Mouse (Mus musculus): ENCODE results near the gene Adra2b. TPM values are rescaled to one million over a fixed set of nuclear protein-coding genes. Genes with fewer than 3 reads are reported as not detected.

Gene Adra2b
- 21.7 and 24.0 TPM in 2 replicates for polyA plus RNA-seq (2015; fragmentation: Nextera tagmentation; extraction: Ambion mirVana)

DNA sequence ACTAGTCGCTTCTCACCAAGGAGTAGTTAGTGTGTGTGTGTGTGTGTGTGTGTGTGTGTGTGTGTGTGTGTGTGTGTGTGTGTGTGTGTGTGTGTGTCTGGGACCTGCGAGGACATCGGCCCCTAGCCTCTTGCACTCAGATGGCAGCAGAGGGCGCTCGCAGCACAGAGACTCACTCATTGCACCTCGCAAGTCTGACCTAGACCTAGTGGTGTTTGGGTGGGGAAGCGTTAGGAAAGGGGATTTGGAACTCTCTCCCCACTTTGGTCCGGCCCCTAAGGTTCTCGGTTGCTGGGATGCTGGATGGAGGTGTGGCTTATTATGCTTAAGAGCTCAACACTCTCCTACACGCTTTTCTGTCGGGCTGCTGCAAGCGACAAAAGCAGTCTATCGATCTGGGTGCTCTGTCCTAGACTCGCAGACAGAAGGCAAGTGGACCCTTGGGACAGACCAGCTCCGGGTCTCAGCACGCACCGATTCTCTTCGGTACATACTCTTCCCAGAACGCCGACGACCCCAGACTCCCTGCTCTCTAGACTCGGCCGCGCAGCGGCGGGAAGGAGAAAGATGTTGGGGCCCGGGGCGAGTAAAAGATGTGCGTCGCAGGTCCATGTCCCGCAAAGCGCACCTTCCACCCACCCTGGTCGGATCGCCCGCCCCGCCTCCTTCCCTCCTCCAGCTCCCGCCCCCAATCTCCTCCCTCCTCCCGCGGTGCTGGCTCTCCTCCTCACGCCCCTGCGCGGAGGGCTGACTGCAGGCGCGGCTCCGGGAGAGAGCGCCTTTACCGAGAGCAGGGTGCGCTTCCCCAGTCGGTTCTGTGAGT lies at the start of gene Adra2b:
Gene Adra2b (plus strand): TSS at position 750 of the 823 bp plus-strand sequence.
- ATAC-seq (ENCODE audit: insufficient read depth) = peak; percentile 94
- Histone ChIP-seq H3K4me2 (peak within 1 kb of the TSS; percentile 96), H3K9me3 (replicated peaks) (no peaks in the 10 kb centered on the region), H3K27ac (replicated peaks) (peak within 1 kb of the TSS; percentile 72), H3K36me3 (replicated peaks) (peaks cover 2% of the 10 kb centered on the region; the same call in 1 of the 2 replicates), H3K27me3 (peaks cover 94% of the 10 kb centered on the region), H3K9ac (peak within 1 kb of the TSS; percentile 78), H3K4me3 (replicated peaks) (peak within 1 kb of the TSS; percentile 78), H3K4me1 (replicated peaks) (peaks cover 51% of the 10 kb centered on the region)
- WGBS (ENCODE audit: insufficient replicate concordance) = under 1% methylated on average over 45 of the region's 49 CpGs

- Histone ChIP-seq H3K27ac (replicated peaks) (no peak overlapping the region), H3K9ac (no peak overlapping the region)
- ATAC-seq (ENCODE audit: insufficient read depth) = peak; percentile 47; the same call in 1 of the 2 replicates
Observed at GRCm38 (mm10) chr2:127313878-127314277, 49.1 kb upstream of the Adra2b start.

DNA sequence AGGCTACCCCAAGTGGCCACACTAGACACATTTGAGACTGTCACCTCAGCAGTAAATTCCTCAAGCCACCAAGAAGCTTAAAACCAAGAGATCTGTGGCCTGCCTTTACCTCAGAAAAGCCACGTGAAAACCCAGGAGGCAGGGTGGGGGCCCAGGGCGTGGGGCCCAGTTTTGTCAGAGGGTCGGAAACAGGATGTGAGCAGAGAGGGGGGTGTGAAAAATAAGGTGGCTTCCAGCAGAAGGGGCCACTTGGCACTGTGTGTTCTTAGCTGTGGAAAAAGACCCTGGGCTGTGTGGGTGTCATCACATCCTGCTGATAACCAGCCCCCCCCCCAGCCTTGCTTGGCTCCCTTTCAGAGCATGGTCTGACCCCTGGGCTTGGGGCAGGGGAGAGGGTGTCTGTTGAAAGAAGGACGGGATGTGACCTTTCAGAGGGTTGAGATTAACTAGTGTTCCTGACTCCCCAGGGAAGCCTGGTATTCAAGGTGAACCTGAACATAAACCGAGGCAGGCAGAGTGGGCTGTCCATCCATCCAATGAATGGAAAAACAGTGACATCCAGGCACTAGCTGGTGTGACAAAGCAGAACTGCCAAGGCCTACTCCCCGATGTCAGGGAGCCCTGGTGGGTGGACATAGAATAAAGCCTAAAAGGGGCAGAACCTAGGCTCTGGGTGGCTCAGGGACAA lies 48.4 kb upstream of the Adra2b start:
- Histone ChIP-seq H3K27me3 (no peaks in the 10 kb centered on the region), H3K27ac (replicated peaks) (no peak overlapping the region), H3K4me1 (replicated peaks) (peaks cover 5% of the 10 kb centered on the region; the same call in 1 of the 2 replicates), H3K4me2 (no peak overlapping the region), H3K36me3 (replicated peaks) (no peaks in the 10 kb centered on the region), H3K9me3 (replicated peaks) (no peaks in the 10 kb centered on the region), H3K4me3 (replicated peaks) (no peak overlapping the region), H3K9ac (no peak overlapping the region)
- WGBS (ENCODE audit: insufficient replicate concordance) = 28% methylated on average over 6 of the region's 6 CpGs
- ATAC-seq (ENCODE audit: insufficient read depth) = 0 out of 2 replicates have a peak, but pooled peaks have one; percentile 15

More at GRCm38 (mm10) chr2:127313878-127314277, 49.1 kb upstream of the Adra2b start:
- Histone ChIP-seq H3K4me1 (replicated peaks) (peaks cover 5% of the 10 kb centered on the region; the same call in 1 of the 2 replicates), H3K27me3 (no peaks in the 10 kb centered on the region), H3K9me3 (replicated peaks) (no peaks in the 10 kb centered on the region), H3K36me3 (replicated peaks) (no peaks in the 10 kb centered on the region), H3K4me3 (replicated peaks) (no peak overlapping the region), H3K4me2 (no peak overlapping the region)
- 53% methylated on average over 4 of the region's 4 CpGs for WGBS (ENCODE audit: insufficient replicate concordance)

GRCm38 (mm10) chr2:127315155-127315470 lies 47.9 kb upstream of the Adra2b start:
- Histone ChIP-seq H3K4me1 (replicated peaks) (peaks cover 5% of the 10 kb centered on the region; the same call in 1 of the 2 replicates), H3K27ac (replicated peaks) (no peak overlapping the region), H3K4me3 (replicated peaks) (no peak overlapping the region), H3K9me3 (replicated peaks) (no peaks in the 10 kb centered on the region), H3K36me3 (replicated peaks) (no peaks in the 10 kb centered on the region), H3K9ac (no peak overlapping the region), H3K4me2 (no peak overlapping the region), H3K27me3 (no peaks in the 10 kb centered on the region)
- no peak for ATAC-seq (ENCODE audit: insufficient read depth)
- WGBS (ENCODE audit: insufficient replicate concordance) = 74% methylated on average over 1 of the region's 1 CpGs

- ATAC-seq (ENCODE audit: insufficient read depth) = no peak
- no peak overlapping the region for H3K4me3 ChIP-seq (replicated peaks)
- H3K9ac ChIP-seq = no peak overlapping the region
- WGBS (ENCODE audit: insufficient replicate concordance) = 62% methylated on average over 5 of the region's 5 CpGs
- H3K9me3 ChIP-seq (replicated peaks) = no peaks in the 10 kb centered on the region
- no peak overlapping the region for H3K4me2 ChIP-seq
- H3K27ac ChIP-seq (replicated peaks) = no peak overlapping the region
- no peaks in the 10 kb centered on the region for H3K36me3 ChIP-seq (replicated peaks)
- peaks cover 5% of the 10 kb centered on the region; the same call in 1 of the 2 replicates for H3K4me1 ChIP-seq (replicated peaks)
- H3K27me3 ChIP-seq = no peaks in the 10 kb centered on the region
Observed at GRCm38 (mm10) chr2:127316431-127316830, 46.6 kb upstream of the Adra2b start.

DNA sequence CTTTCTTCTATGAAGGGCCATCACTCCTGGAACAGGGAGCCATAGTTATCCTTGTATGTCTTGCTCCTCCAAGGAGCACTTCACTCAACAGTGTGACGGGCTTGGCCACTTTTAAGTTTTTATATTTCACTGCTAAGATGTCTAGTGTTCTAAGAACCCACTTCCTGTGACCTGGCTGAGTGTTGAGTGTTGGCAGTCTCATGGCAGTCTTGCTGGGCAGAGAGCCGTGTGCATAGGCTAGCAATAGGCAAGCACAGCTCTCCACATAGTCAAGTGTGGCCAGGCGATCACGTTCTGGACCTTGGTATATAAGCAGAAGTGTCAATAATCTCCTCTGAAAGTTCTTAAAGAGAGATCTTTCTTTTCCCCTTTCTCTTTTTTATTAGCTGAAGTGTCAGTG lies 44.9 kb upstream of the Adra2b start:
- H3K4me1 ChIP-seq (replicated peaks) = peaks cover 10% of the 10 kb centered on the region
- no peak overlapping the region for H3K27ac ChIP-seq (replicated peaks)
- 37% methylated on average over 4 of the region's 4 CpGs for whole genome bisulfite sequencing (ENCODE audit: insufficient replicate concordance)
- H3K9me3 ChIP-seq (replicated peaks) = no peaks in the 10 kb centered on the region
- no peak overlapping the region for H3K4me2 ChIP-seq
- no peak for ATAC-seq (ENCODE audit: insufficient read depth)
- H3K27me3 ChIP-seq = no peaks in the 10 kb centered on the region
- no peak overlapping the region for H3K4me3 ChIP-seq (replicated peaks)
- H3K9ac ChIP-seq = no peak overlapping the region
- no peaks in the 10 kb centered on the region for H3K36me3 ChIP-seq (replicated peaks)

GRCm38 (mm10) chr2:127319071-127319470 lies 43.9 kb upstream of the Adra2b start:
- Histone ChIP-seq H3K4me3 (replicated peaks) (no peak overlapping the region), H3K4me1 (replicated peaks) (peaks cover 9% of the 10 kb centered on the region), H3K27me3 (no peaks in the 10 kb centered on the region), H3K4me2 (no peak overlapping the region), H3K9ac (no peak overlapping the region), H3K27ac (replicated peaks) (no peak overlapping the region), H3K36me3 (replicated peaks) (no peaks in the 10 kb centered on the region), H3K9me3 (replicated peaks) (no peaks in the 10 kb centered on the region)
- ATAC-seq (ENCODE audit: insufficient read depth) = no peak
- 24% methylated on average over 4 of the region's 4 CpGs for WGBS (ENCODE audit: insufficient replicate concordance)

GRCm38 (mm10) chr2:127322671-127323285 lies 40.2 kb upstream of the Adra2b start:
- Histone ChIP-seq H3K9me3 (replicated peaks) (no peaks in the 10 kb centered on the region), H3K4me3 (replicated peaks) (no peak overlapping the region), H3K27ac (replicated peaks) (no peak overlapping the region), H3K4me2 (no peak overlapping the region), H3K36me3 (replicated peaks) (no peaks in the 10 kb centered on the region), H3K27me3 (no peaks in the 10 kb centered on the region), H3K9ac (no peak overlapping the region), H3K4me1 (replicated peaks) (peaks cover 4% of the 10 kb centered on the region; the same call in 1 of the 2 replicates)
- ATAC-seq (ENCODE audit: insufficient read depth) = no peak
- whole genome bisulfite sequencing (ENCODE audit: insufficient replicate concordance) = 48% methylated on average over 6 of the region's 6 CpGs

- Histone ChIP-seq H3K36me3 (replicated peaks) (no peaks in the 10 kb centered on the region), H3K9me3 (replicated peaks) (no peaks in the 10 kb centered on the region), H3K4me2 (no peak overlapping the region), H3K4me1 (replicated peaks) (peaks cover 12% of the 10 kb centered on the region), H3K27ac (replicated peaks) (no peak overlapping the region), H3K27me3 (no peaks in the 10 kb centered on the region), H3K9ac (no peak overlapping the region), H3K4me3 (replicated peaks) (no peak overlapping the region)
- ATAC-seq (ENCODE audit: insufficient read depth) = no peak
- 71% methylated on average over 1 of the region's 1 CpGs for WGBS (ENCODE audit: insufficient replicate concordance)
Observed at GRCm38 (mm10) chr2:127323667-127324066, 39.3 kb upstream of the Adra2b start.

DNA sequence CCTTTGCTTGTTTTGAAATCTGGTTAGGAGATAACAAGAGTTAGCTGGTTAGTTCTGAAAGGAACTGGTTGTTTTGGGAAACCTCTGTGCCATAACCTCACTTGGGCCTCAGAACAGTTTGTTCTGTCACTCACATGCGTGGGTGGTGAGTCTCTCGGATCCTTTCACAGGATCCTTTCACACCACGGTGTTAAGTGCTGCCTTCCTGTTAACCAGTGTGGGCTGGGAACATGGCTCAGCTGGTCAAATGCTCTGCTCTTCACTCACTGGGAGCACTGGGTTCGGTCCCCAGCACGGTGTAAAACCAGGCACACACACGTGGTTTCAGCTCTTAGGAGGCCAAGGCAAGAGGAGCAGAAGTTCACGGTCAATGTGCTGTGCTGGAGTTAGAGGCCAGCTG lies 38.6 kb upstream of the Adra2b start:
- Histone ChIP-seq H3K4me3 (replicated peaks) (no peak overlapping the region), H3K36me3 (replicated peaks) (no peaks in the 10 kb centered on the region), H3K4me2 (no peak overlapping the region), H3K9ac (no peak overlapping the region), H3K27ac (replicated peaks) (no peak overlapping the region), H3K4me1 (replicated peaks) (peaks cover 19% of the 10 kb centered on the region), H3K9me3 (replicated peaks) (no peaks in the 10 kb centered on the region), H3K27me3 (no peaks in the 10 kb centered on the region)
- ATAC-seq (ENCODE audit: insufficient read depth) = no peak
- WGBS (ENCODE audit: insufficient replicate concordance) = 32% methylated on average over 7 of the region's 7 CpGs
